Mouse (Mus musculus): ENCODE measurements around the gene Zfp868. TPM values are rescaled to one million over a fixed set of nuclear protein-coding genes. Genes with fewer than 3 reads are reported as not detected.

Zfp868 gene
- polyA plus RNA-seq (2014; fragmentation: Illumina TruSeq; extraction: RNeasy Lipid Tissue Mini Kit (QIAGEN cat#74804); ENCODE audit: low read depth, low replicate concordance), result 9.9 TPM

DNA sequence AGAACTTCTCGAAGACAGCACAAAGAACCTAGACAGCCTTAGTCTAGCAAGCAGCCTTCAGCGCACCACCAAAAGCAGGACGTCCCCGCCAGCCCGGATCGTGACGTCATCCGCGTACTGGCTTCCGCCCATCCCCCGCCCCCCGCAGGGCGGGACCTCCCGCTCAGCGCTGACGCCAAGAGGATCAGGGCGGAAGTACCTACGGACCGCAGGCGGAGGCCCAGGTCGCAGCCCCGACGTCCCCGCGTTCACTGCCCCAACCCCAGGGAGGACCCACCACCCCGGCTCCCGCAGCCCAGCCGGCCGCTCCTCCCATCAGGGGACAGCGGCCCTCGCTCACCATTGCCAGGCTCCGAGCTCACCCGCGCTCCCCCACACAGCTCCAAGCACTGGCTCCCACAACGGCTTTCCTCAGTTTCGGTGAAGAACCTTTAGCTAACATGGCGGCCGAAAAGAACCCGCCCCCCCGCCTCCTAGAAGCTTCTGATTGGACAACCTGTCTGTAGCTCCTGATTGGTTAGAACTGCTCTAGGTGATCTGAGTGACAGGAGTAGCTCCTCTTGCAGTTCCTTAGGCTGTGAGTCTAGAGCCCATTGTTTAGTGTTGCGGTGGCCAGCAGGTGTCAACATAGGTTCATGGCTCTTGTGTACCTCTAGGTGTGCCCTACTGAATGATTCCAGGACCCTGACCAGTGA lies at the start of gene Zfp868:
Gene Zfp868, minus strand, starts transcription at position 454 of the 695 bp plus-strand sequence.

DNA sequence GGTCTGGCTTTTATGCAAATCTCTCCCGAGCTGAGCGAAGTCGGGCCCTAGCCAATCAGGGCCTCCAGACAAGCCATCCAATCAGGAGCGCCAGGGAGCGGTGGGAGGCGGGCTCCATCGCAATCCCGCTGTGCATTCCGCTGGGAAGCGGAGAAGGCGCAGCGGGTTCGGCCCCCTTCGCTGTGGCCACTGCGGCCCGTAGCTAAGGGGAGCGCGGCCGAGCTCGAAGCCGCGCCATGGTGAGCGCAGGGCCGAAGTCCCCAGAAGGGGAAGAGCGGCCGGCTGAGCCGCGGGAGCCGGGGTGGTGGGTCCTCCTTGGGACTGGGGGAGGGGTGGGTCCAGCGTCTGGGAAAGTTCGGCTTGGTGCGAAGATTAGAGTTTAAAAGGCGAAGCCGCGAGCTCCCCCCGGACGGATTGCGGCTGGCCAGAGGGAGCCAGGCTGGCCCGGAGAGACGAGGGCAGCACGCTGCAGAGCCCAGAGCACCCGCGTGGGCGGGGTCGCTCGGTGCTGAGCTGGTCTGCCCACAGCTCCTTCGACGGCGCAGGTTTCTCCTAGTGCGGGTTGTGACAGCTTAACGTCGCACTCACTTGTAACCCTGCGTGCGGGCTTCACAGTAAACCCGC lies 29.1 kb upstream of the Zfp868 start, which contains the start of gene Zfp964:
Gene Zfp964, plus strand, starts transcription at position 122 of the 624 bp plus-strand sequence.

Other genes starting within 250 kb of the Zfp868 start
- gene Gm9495, start 172.0 kb downstream of the Zfp868 start, polyA plus RNA-seq (2014; fragmentation: Illumina TruSeq; extraction: RNeasy Lipid Tissue Mini Kit (QIAGEN cat#74804); ENCODE audit: low read depth, low replicate concordance), result not detected
- not detected for gene Gm7697, start 102.6 kb downstream of the Zfp868 start, polyA plus RNA-seq (2014; fragmentation: Illumina TruSeq; extraction: RNeasy Lipid Tissue Mini Kit (QIAGEN cat#74804); ENCODE audit: low read depth, low replicate concordance)
- gene Zfp964, start 28.9 kb upstream of the Zfp868 start, polyA plus RNA-seq (2014; fragmentation: Illumina TruSeq; extraction: RNeasy Lipid Tissue Mini Kit (QIAGEN cat#74804); ENCODE audit: low read depth, low replicate concordance), result 3.6 TPM
- 29.1 TPM for gene Zfp869, start 85.2 kb upstream of the Zfp868 start, polyA plus RNA-seq (2014; fragmentation: Illumina TruSeq; extraction: RNeasy Lipid Tissue Mini Kit (QIAGEN cat#74804); ENCODE audit: low read depth, low replicate concordance)
- gene Zfp963, start 124.4 kb upstream of the Zfp868 start, polyA plus RNA-seq (2014; fragmentation: Illumina TruSeq; extraction: RNeasy Lipid Tissue Mini Kit (QIAGEN cat#74804); ENCODE audit: low read depth, low replicate concordance), result 5.3 TPM
- gene Gm20422, start 149.3 kb upstream of the Zfp868 start, polyA plus RNA-seq (2014; fragmentation: Illumina TruSeq; extraction: RNeasy Lipid Tissue Mini Kit (QIAGEN cat#74804); ENCODE audit: low read depth, low replicate concordance), result 0.65 TPM
- gene Atp13a1, start 165.6 kb upstream of the Zfp868 start, polyA plus RNA-seq (2014; fragmentation: Illumina TruSeq; extraction: RNeasy Lipid Tissue Mini Kit (QIAGEN cat#74804); ENCODE audit: low read depth, low replicate concordance), result 22.3 TPM
- 18.1 TPM for gene Zfp866, start 165.6 kb upstream of the Zfp868 start, polyA plus RNA-seq (2014; fragmentation: Illumina TruSeq; extraction: RNeasy Lipid Tissue Mini Kit (QIAGEN cat#74804); ENCODE audit: low read depth, low replicate concordance)
- gene Gmip, start 183.1 kb upstream of the Zfp868 start, polyA plus RNA-seq (2014; fragmentation: Illumina TruSeq; extraction: RNeasy Lipid Tissue Mini Kit (QIAGEN cat#74804); ENCODE audit: low read depth, low replicate concordance), result 13.0 TPM
- 1.9 TPM for gene Lpar2, start 196.9 kb upstream of the Zfp868 start, polyA plus RNA-seq (2014; fragmentation: Illumina TruSeq; extraction: RNeasy Lipid Tissue Mini Kit (QIAGEN cat#74804); ENCODE audit: low read depth, low replicate concordance)
- gene Pbx4, start 206.9 kb upstream of the Zfp868 start, polyA plus RNA-seq (2014; fragmentation: Illumina TruSeq; extraction: RNeasy Lipid Tissue Mini Kit (QIAGEN cat#74804); ENCODE audit: low read depth, low replicate concordance), result 6.2 TPM